ENCODE assay signal across 11 mouse cellular contexts in the genomic region with DNA sequence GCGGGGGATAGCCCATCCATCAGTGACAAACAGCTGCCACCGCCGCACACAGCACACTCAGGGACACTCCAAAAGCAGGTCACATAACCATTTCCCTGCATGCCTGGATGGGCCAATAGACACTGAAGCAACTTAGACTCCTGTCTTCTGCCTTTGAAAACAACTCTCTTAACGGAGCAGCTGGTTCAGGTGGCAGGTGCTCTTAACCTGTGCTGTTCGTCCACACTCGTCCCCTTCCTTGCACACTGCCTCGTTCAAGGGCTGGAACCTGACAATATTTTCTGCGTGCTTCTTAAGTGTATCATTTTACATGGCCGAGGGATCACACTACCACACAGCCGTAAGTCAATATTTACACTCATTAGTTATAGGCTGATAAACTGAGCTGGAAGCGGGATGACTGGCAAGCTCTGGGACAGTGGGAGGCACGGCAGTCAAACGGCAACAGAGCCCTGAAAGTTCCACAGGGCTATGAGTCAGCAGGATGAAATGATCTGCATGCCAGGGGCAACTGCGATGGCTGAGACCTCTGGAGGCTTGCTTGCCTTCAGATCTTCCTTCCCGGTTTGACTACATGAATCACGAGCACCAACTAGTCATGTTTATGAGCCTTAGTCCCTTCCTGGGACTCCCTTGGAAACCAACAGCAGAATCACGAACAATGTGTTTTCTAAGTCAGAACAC.
A peak's percentile ranks its signal among the peaks of the same experiment; 100 is the strongest.
DNase-seq lines count a peak whose midpoint lies in the region; ATAC-seq and TF ChIP-seq lines count a peak whose summit lies in the region.
"Had no signal": no experiment of that assay in that cellular context is flagged by ENCODE, and none has a peak within 500 bp of the region (broad histone marks: within the 10 kb centered on the region; RNA-seq: fewer than 3 reads in every experiment).

No protein-coding gene starts in this region.

- H3K4me3 ChIP-seq in liver, postnatal 0 days (ENCODE audit: low read depth, low read length): no peak overlapping the region
- no peak overlapping the region for H3K4me3 ChIP-seq in liver, embryonic 11.5 days (ENCODE audit: low read depth, low read length)
- no peak overlapping the region for H3K4me3 ChIP-seq in intestine, embryonic 15.5 days (replicated peaks)
- no peak overlapping the region for H3K4me3 ChIP-seq in myocyte
- H3K4me3 ChIP-seq in midbrain, embryonic 16.5 days (ENCODE audit: low read depth, low read length): no peak overlapping the region
- H3K4me3 ChIP-seq in lung, adult 2 months (replicated peaks; ENCODE audit: extremely low read depth, low read depth, low read length): no peak overlapping the region
- H3K4me3 ChIP-seq in forebrain, embryonic 15.5 days: no peak overlapping the region
- H3K4me3 ChIP-seq: hindbrain, embryonic 13.5 days; neural tube, embryonic 13.5 days had no signal

- no peak for ATAC-seq in liver, postnatal 0 days
- ATAC-seq in liver, embryonic 11.5 days (replicated peaks; ENCODE audit: low FRiP score): no peak
- ATAC-seq in intestine, embryonic 15.5 days: peak; percentile 58; the same call in 1 of the 2 replicates
- no peak for ATAC-seq in midbrain, embryonic 16.5 days
- no peak for ATAC-seq in forebrain, embryonic 15.5 days (replicated peaks)

- no peak for TF ChIP-seq EP300 in liver, postnatal 0 days (IDR thresholded peaks at IDR 0.05; ENCODE audit: low read depth)

- H3K9me3 ChIP-seq in liver, postnatal 0 days (ENCODE audit: low read length): no peaks in the 10 kb centered on the region
- no peaks in the 10 kb centered on the region for H3K9me3 ChIP-seq in liver, embryonic 11.5 days (ENCODE audit: control insufficient read depth, low read length)
- H3K9me3 ChIP-seq in intestine, embryonic 15.5 days: no peaks in the 10 kb centered on the region
- H3K9me3 ChIP-seq in midbrain, embryonic 16.5 days (replicated peaks; ENCODE audit: control insufficient read depth, low read length, poor library complexity, severe bottlenecking): no peaks in the 10 kb centered on the region
- no peaks in the 10 kb centered on the region for H3K9me3 ChIP-seq in forebrain, embryonic 15.5 days
- H3K9me3 ChIP-seq: hindbrain, embryonic 13.5 days; neural tube, embryonic 13.5 days had no signal

- TF ChIP-seq POLR2A in myocyte (IDR thresholded peaks at IDR 0.05; ENCODE audit: insufficient read length, low read depth): no peak
- TF ChIP-seq POLR2A in lung, adult 2 months (IDR thresholded peaks at IDR 0.05; ENCODE audit: borderline replicate concordance, extremely low read depth, low read depth, low read length): no peak

- H3K4me2 ChIP-seq in liver, postnatal 0 days (ENCODE audit: low read depth, low read length): peak overlapping the region; percentile 22; the same call in 1 of the 2 replicates
- no peak overlapping the region for H3K4me2 ChIP-seq in liver, embryonic 11.5 days
- H3K4me2 ChIP-seq in intestine, embryonic 15.5 days (replicated peaks): peak overlapping the region; percentile 4; the same call in 1 of the 2 replicates
- peak overlapping the region; percentile 94 for H3K4me2 ChIP-seq in myocyte (ENCODE audit: low read depth)
- no peak overlapping the region for H3K4me2 ChIP-seq in midbrain, embryonic 16.5 days (ENCODE audit: low read length)
- no peak overlapping the region for H3K4me2 ChIP-seq in forebrain, embryonic 15.5 days (replicated peaks)
- H3K4me2 ChIP-seq: hindbrain, embryonic 13.5 days; neural tube, embryonic 13.5 days had no signal

- no peak overlapping the region for H3ac ChIP-seq in myocyte (ENCODE audit: control insufficient read depth, insufficient read length)

- no peaks in the 10 kb centered on the region for H3K27me3 ChIP-seq in liver, postnatal 0 days (ENCODE audit: insufficient read depth, low read length)
- no peaks in the 10 kb centered on the region for H3K27me3 ChIP-seq in liver, embryonic 11.5 days (replicated peaks; ENCODE audit: control insufficient read depth, insufficient read depth, low read length)
- no peaks in the 10 kb centered on the region for H3K27me3 ChIP-seq in intestine, embryonic 15.5 days (replicated peaks)
- no peaks in the 10 kb centered on the region for H3K27me3 ChIP-seq in myocyte (ENCODE audit: control insufficient read depth, insufficient read depth, insufficient read length)
- no peaks in the 10 kb centered on the region for H3K27me3 ChIP-seq in midbrain, embryonic 16.5 days (ENCODE audit: control insufficient read depth, insufficient read depth, low read depth, low read length)
- H3K27me3 ChIP-seq in forebrain, embryonic 15.5 days: no peaks in the 10 kb centered on the region
- H3K27me3 ChIP-seq: hindbrain, embryonic 13.5 days; neural tube, embryonic 13.5 days had no signal

- no peak for DNase-seq in liver, postnatal 0 days
- no peak for DNase-seq in liver, embryonic 11.5 days (ENCODE audit: low spot score)
- DNase-seq in R1 (ENCODE audit: low read depth, low spot score): peak; percentile 26
- DNase-seq in lung, adult 2 months: no peak
- DNase-seq: cerebellum, adult 2 months had no signal

- no peaks in the 10 kb centered on the region for H3K4me1 ChIP-seq in liver, postnatal 0 days (ENCODE audit: insufficient read depth)
- H3K4me1 ChIP-seq in liver, embryonic 11.5 days (replicated peaks; ENCODE audit: control insufficient read depth, insufficient read depth, low read length): no peaks in the 10 kb centered on the region
- 0 out of 2 replicates have a peak, but pooled peaks cover 4% of the 10 kb centered on the region for H3K4me1 ChIP-seq in intestine, embryonic 15.5 days (replicated peaks)
- H3K4me1 ChIP-seq in midbrain, embryonic 16.5 days (ENCODE audit: control insufficient read depth, insufficient read depth, low read length): peaks cover 5% of the 10 kb centered on the region
- H3K4me1 ChIP-seq in lung, adult 2 months (ENCODE audit: control insufficient read depth, insufficient read depth, low read length): no peaks in the 10 kb centered on the region
- 0 out of 2 replicates have a peak, but pooled peaks cover 3% of the 10 kb centered on the region for H3K4me1 ChIP-seq in forebrain, embryonic 15.5 days

- no peak overlapping the region for H3K9ac ChIP-seq in liver, postnatal 0 days (replicated peaks)
- H3K9ac ChIP-seq in liver, embryonic 11.5 days (ENCODE audit: low read depth, low read length): no peak overlapping the region
- no peak overlapping the region for H3K9ac ChIP-seq in intestine, embryonic 15.5 days
- no peak overlapping the region for H3K9ac ChIP-seq in midbrain, embryonic 16.5 days (ENCODE audit: low read depth, low read length)
- H3K9ac ChIP-seq in forebrain, embryonic 15.5 days (replicated peaks): no peak overlapping the region
- H3K9ac ChIP-seq: hindbrain, embryonic 13.5 days; neural tube, embryonic 13.5 days had no signal

- no peak for TF ChIP-seq CTCF in liver, postnatal 0 days (IDR thresholded peaks at IDR 0.05; ENCODE audit: low read depth)
- no peak for TF ChIP-seq CTCF in lung, adult 2 months (IDR thresholded peaks at IDR 0.05; ENCODE audit: insufficient read depth, low read length)

- H3K79me2 ChIP-seq in myocyte (ENCODE audit: control insufficient read depth, insufficient read depth): no peaks in the 10 kb centered on the region

- H3K27ac ChIP-seq in liver, postnatal 0 days (ENCODE audit: low read depth): no peak overlapping the region
- H3K27ac ChIP-seq in liver, embryonic 11.5 days (ENCODE audit: low read depth, low read length): no peak overlapping the region
- no peak overlapping the region for H3K27ac ChIP-seq in intestine, embryonic 15.5 days
- H3K27ac ChIP-seq in midbrain, embryonic 16.5 days (ENCODE audit: low read length): no peak overlapping the region
- no peak overlapping the region for H3K27ac ChIP-seq in forebrain, embryonic 15.5 days (replicated peaks)
- H3K27ac ChIP-seq: hindbrain, embryonic 13.5 days; neural tube, embryonic 13.5 days had no signal

- no peaks in the 10 kb centered on the region for H3K36me3 ChIP-seq in liver, postnatal 0 days (replicated peaks; ENCODE audit: insufficient read depth, low read length)
- no peaks in the 10 kb centered on the region for H3K36me3 ChIP-seq in liver, embryonic 11.5 days (ENCODE audit: control insufficient read depth, insufficient read depth, low read length)
- H3K36me3 ChIP-seq in intestine, embryonic 15.5 days: no peaks in the 10 kb centered on the region
- no peaks in the 10 kb centered on the region for H3K36me3 ChIP-seq in myocyte (ENCODE audit: control insufficient read depth, insufficient read depth)
- H3K36me3 ChIP-seq in midbrain, embryonic 16.5 days (ENCODE audit: control insufficient read depth, insufficient read depth, low read length): no peaks in the 10 kb centered on the region
- no peaks in the 10 kb centered on the region for H3K36me3 ChIP-seq in forebrain, embryonic 15.5 days
- H3K36me3 ChIP-seq: hindbrain, embryonic 13.5 days; neural tube, embryonic 13.5 days had no signal

- WGBS in liver, postnatal 0 days (ENCODE audit: insufficient replicate concordance): 51% methylated on average over 17 of the region's 17 CpGs
- 54% methylated on average over 17 of the region's 17 CpGs for WGBS in liver, embryonic 11.5 days
- 37% methylated on average over 17 of the region's 17 CpGs for WGBS in intestine, embryonic 15.5 days
- 71% methylated on average over 17 of the region's 17 CpGs for WGBS in midbrain, embryonic 16.5 days
- WGBS in lung, adult 2 months: 54% methylated on average over 17 of the region's 17 CpGs
- WGBS in forebrain, embryonic 15.5 days: 82% methylated on average over 17 of the region's 17 CpGs

TF ChIP-seq in myocyte, 11 proteins besides CTCF, POLR2A, EP300 and RAD21:
- TF ChIP-seq MYOG (IDR thresholded peaks at IDR 0.05; ENCODE audit: control insufficient read depth in 1 of 3, insufficient read depth in 1 of 3, insufficient read length in 2 of 3, low read depth in 2 of 3) (peak in 1 of 3 experiments; percentile 71), MYOD1 (IDR thresholded peaks at IDR 0.05; ENCODE audit: control insufficient read depth in 1 of 3, insufficient read length in 2 of 3, low read depth in 2 of 3) (peak in 2 of 3 experiments; percentile 4 to 50), E2F4 (IDR thresholded peaks at IDR 0.05; ENCODE audit: insufficient read depth) (no peak)

Comparison
In these comparisons a context has a peak if more than half of its experiments do, and no peak if none do; other contexts are left out.
1. H3K4me2 ChIP-seq: peak in liver, postnatal 0 days (single experiment), intestine, embryonic 15.5 days (single experiment) and myocyte (single experiment); none in liver, embryonic 11.5 days (single experiment), midbrain, embryonic 16.5 days (single experiment) and forebrain, embryonic 15.5 days (single experiment).